8 mouse cellular contexts compared by ENCODE assay signal in genomic region chr9:102636553-102636952, GRCm38 (mm10). TPM values are rescaled to one million over a fixed set of nuclear protein-coding genes. Genes with fewer than 3 reads are reported as not detected.
A peak's percentile ranks its signal among the peaks of the same experiment; 100 is the strongest.
DNase-seq lines count a peak whose midpoint lies in the region; ATAC-seq and TF ChIP-seq lines count a peak whose summit lies in the region.

No protein-coding gene starts in this region.

- peak; percentile 68; the same call in 1 of the 2 replicates for ATAC-seq in forebrain, postnatal 0 days

- in situ Hi-C loops in ES-E14 (cut with MboI; ENCODE audit: low sequenced_read_pairs in 2 of 2, unreplicated experiment in 2 of 2): loop anchor here (5.0 to 10.0 kb wide), 3 partner anchors 141 to 228 kb away; no protein-coding TSS in a partner anchor

- H3K36me3 ChIP-seq in ES-E14 (ENCODE audit: control insufficient read depth, insufficient read depth, low read length, poor library complexity, severe bottlenecking): peaks cover 9% of the 10 kb centered on the region; the same call in 1 of the 2 replicates
- peaks cover 10% of the 10 kb centered on the region; the same call in 1 of the 2 replicates for H3K36me3 ChIP-seq in forebrain, postnatal 0 days (ENCODE audit: insufficient read depth)

- 5% methylated on average over 4 of the region's 4 CpGs for WGBS in forebrain, postnatal 0 days

- no peak overlapping the region for H3K27ac ChIP-seq in ES-E14 (ENCODE audit: insufficient read depth, low read depth, low read length, poor library complexity, severe bottlenecking)
- H3K27ac ChIP-seq in forebrain, postnatal 0 days (ENCODE audit: low read depth, low read length): no peak overlapping the region

- DNase-seq in heart, adult 18-20 months: peak; percentile 67 to 85
- DNase-seq in heart, adult 11 months: no peak
- peak; percentile 56 for DNase-seq in ES-E14 (ENCODE audit: low read depth, low spot score)
- DNase-seq in cerebellum, adult 18-20 months: peak; percentile 58 to 76
- DNase-seq in forebrain, postnatal 0 days: peak; percentile 86
- DNase-seq in kidney, postnatal 14 days: peak; percentile 72
- DNase-seq in lung, postnatal 25 days (ENCODE audit: low spot score): peak; percentile 72
- DNase-seq in right cerebral cortex, adult 2 months (ENCODE audit: low spot score in 2 of 2): peak; percentile 65 to 75

- H3K9ac ChIP-seq in ES-E14 (ENCODE audit: insufficient read depth, low read depth, low read length, poor library complexity, severe bottlenecking): no peak overlapping the region
- H3K9ac ChIP-seq in forebrain, postnatal 0 days: no peak overlapping the region

- peak; percentile 86 for TF ChIP-seq CTCF in forebrain, postnatal 0 days (IDR thresholded peaks at IDR 0.05; ENCODE audit: low read depth)

- no peak overlapping the region for H3K4me3 ChIP-seq in ES-E14 (ENCODE audit: insufficient read depth in 1 of 2, low read depth in 1 of 2, low read length in 2 of 2, poor library complexity in 1 of 2, severe bottlenecking in 1 of 2)
- H3K4me3 ChIP-seq in forebrain, postnatal 0 days (ENCODE audit: low read depth, low read length): no peak overlapping the region

- H3K4me2 ChIP-seq in forebrain, postnatal 0 days (ENCODE audit: low read depth): no peak overlapping the region

- no peaks in the 10 kb centered on the region for H3K27me3 ChIP-seq in forebrain, postnatal 0 days (ENCODE audit: insufficient read depth, low read length)

- H3K9me3 ChIP-seq in ES-E14 (ENCODE audit: control insufficient read depth, insufficient read depth, low read depth, low read length): no peaks in the 10 kb centered on the region
- no peaks in the 10 kb centered on the region for H3K9me3 ChIP-seq in forebrain, postnatal 0 days (ENCODE audit: low read length)

- H3K4me1 ChIP-seq in ES-E14 (ENCODE audit: control insufficient read depth in 2 of 2, insufficient read depth in 2 of 2, low read length in 2 of 2, poor library complexity in 1 of 2): peaks cover 0 to 6% of the 10 kb centered on the region in 2 experiments; a peak in 1 of 4 replicates
- no peaks in the 10 kb centered on the region for H3K4me1 ChIP-seq in forebrain, postnatal 0 days (ENCODE audit: insufficient read depth)

TF ChIP-seq in ES-E14, 5 proteins besides CTCF, POLR2A, EP300 and RAD21:
- TF ChIP-seq ZC3H11A (IDR thresholded peaks at IDR 0.05; ENCODE audit: borderline replicate concordance, low read depth, low read length): peak; percentile 98
- TF ChIP-seq ZNF384 (IDR thresholded peaks at IDR 0.05; ENCODE audit: low read depth, low read length): peak; percentile 50; the same call in 1 of the 2 replicates
- TF ChIP-seq CHD2 (IDR thresholded peaks at IDR 0.05; ENCODE audit: low read depth, low read length): no peak
- TF ChIP-seq HCFC1 (IDR thresholded peaks at IDR 0.05; ENCODE audit: borderline replicate concordance, insufficient read depth, low read length): no peak
- TF ChIP-seq MAFK (IDR thresholded peaks at IDR 0.05; ENCODE audit: insufficient read depth, low read depth, low read length): no peak

RNA-seq across cellular contexts. Expression of gene Cep63, which starts 10.2 kb away (rescaled TPM):
- total RNA-seq in heart, adult 18-20 months (2021): 10 to 100 TPM; 52.5 to 59.4 TPM
- total RNA-seq in ES-E14 (2012; rRNA removed): 19.1 and 26.1 TPM in 2 replicates
- total RNA-seq in forebrain, postnatal 0 days (2014; rRNA removed): 17.5 and 19.5 TPM in 2 replicates
- polyA plus RNA-seq in forebrain, postnatal 0 days (2015; fragmentation: Nextera tagmentation; extraction: Ambion mirVana): 35.9 and 39.3 TPM in 2 replicates

RNA-seq across cellular contexts. Expression of gene Anapc13, which starts 10.5 kb away (rescaled TPM):
- 100 to 1,000 TPM; 357 to 368 TPM for total RNA-seq in heart, adult 18-20 months (2021)
- total RNA-seq in ES-E14 (2012; rRNA removed): 83.8 and 103 TPM in 2 replicates
- total RNA-seq in forebrain, postnatal 0 days (2014; rRNA removed): 22.5 and 26.8 TPM in 2 replicates
- polyA plus RNA-seq in forebrain, postnatal 0 days (2015; fragmentation: Nextera tagmentation; extraction: Ambion mirVana): 124 and 139 TPM in 2 replicates
